Mouse (Mus musculus): ENCODE data around the gene Mtg1. TPM values are rescaled to one million over a fixed set of nuclear protein-coding genes. Genes with fewer than 3 reads are reported as not detected.

Gene Mtg1
- total RNA-seq, 2 experiments from 2014 or later = 26.5 to 33.2 TPM

GRCm38 (mm10) chr7:140135106-140135770 is 2.1 kb upstream of the Mtg1 start:
- intact Hi-C loops (cut with DNase I) = no loop called here
- no peak for TF ChIP-seq CTCF (IDR thresholded peaks at IDR 0.05)
- Histone ChIP-seq H3K4me3 (no peak overlapping the region), H3K27ac (no peak overlapping the region)
- no peak for DNase-seq

GRCm38 (mm10) chr7:140138021-140138310 is 602 bp downstream of the Mtg1 start:
- Histone ChIP-seq H3K27ac (peak overlapping the region; percentile 98), H3K4me3 (peak overlapping the region; percentile 97)
- TF ChIP-seq CTCF (IDR thresholded peaks at IDR 0.05) = no peak
- intact Hi-C loops (cut with DNase I) = no loop called here
- DNase-seq = no peak

DNA sequence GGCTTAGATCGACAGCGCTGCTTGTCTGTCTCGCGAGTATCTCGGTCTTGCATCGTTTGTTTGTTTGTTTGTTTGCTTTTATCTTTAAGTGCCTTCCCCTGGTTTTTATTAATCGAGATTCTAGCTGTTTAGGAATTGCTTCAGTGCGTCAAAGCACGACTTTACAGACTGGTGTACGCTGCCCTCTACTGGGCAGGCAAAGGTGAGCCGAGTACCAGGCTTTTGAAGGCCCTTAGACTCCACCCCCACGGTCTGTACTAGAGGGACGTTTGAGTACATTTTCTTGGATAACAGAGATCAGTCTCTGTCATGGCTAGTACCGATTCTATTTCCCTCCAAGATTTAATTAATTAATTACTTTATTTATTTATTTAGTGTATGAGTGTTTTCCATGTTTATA is 4.0 kb downstream of the Mtg1 start:
- Histone ChIP-seq H3K4me3 (no peak overlapping the region), H3K27ac (no peak overlapping the region)
- DNase-seq = peak; percentile 77
- intact Hi-C loops (cut with DNase I) = loop anchor here (1.0 to 10.0 kb wide), 2 partner anchors 63 to 167 kb away; partner anchors contain the start of gene 6430531B16Rik
- TF ChIP-seq CTCF (IDR thresholded peaks at IDR 0.05) = peak; percentile 95

DNA sequence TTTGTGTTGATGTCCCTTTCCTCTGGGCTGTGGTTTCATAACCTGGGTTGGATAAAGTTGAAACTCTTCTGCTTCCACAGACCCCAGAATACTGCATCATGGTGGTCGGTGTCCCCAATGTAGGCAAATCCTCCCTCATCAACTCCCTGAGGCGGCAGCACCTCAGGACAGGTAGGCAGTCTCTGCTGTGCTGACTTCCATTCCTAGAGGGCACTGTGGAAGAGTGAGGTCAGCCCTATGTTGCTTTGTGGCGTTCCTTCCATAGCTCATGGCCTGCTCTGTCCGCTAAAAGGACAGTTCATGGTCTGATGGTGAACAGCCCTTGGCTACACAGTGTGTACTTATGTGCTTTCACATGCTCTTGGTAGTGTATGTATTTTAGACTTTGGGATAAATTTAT is 7.2 kb downstream of the Mtg1 start:
- peak; percentile 47 for TF ChIP-seq CTCF (IDR thresholded peaks at IDR 0.05)
- H3K4me3 ChIP-seq = no peak overlapping the region
- no peak for DNase-seq
- H3K27ac ChIP-seq = no peak overlapping the region
- intact Hi-C loops (cut with DNase I) = loop anchor here (10.0 kb wide), 1 partner anchor 170 kb away; the partner anchor contains the start of gene 6430531B16Rik

GRCm38 (mm10) chr7:140153383-140153782 is 16.0 kb downstream of the Mtg1 start:
- intact Hi-C loops (cut with DNase I) = no loop called here
- Histone ChIP-seq H3K27ac (no peak overlapping the region), H3K4me3 (peak overlapping the region; percentile 53)
- TF ChIP-seq CTCF (IDR thresholded peaks at IDR 0.05) = no peak
- DNase-seq = peak; percentile 41

- intact Hi-C loops (cut with DNase I) = no loop called here
- DNase-seq = no peak
- H3K4me3 ChIP-seq = peak overlapping the region; percentile 53
- no peak for TF ChIP-seq CTCF (IDR thresholded peaks at IDR 0.05)
- no peak overlapping the region for H3K27ac ChIP-seq
Observed at GRCm38 (mm10) chr7:140153829-140154217, 16.5 kb downstream of the Mtg1 start.

DNA sequence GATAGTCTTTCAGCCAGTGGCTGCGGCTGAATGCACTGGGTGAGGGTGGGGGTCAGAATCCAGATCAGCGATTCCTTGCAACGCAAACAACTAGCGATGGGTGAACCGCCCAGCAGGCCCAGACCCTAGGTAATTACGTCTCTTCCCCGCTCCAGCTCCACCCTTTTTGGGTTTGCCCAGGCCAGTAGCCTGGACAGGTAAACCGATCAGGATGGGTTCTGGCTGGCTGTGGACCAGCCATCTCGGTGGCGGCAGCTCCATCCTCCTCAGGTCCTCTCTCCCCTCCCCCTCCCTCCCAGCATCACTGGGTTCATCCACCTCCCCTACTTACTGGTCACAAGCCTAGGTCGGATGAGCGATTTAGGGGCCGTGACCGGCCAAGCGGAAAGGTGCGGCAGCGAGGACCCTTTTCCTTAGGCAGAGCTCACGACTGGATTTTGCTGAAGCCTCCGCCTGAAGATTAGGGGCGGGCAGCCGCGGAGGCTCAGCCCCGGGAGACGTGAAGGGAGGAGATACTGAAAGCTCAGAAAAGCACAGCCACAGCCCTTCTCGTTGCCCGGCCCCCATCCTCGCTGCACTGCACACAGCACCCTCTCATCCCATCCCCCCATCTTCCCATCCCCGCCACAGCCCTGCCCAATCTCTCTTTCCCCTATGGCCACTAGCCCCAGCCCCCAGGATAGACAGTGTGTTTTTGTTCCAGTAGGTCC is 17.0 kb downstream of the Mtg1 start, which contains the start of gene Sprn:
Sprn (minus strand) TSS at position 660 of the 710 bp plus-strand sequence.
- TF ChIP-seq CTCF (IDR thresholded peaks at IDR 0.05) = no peak
- Histone ChIP-seq H3K4me3 (peak within 1 kb of the TSS; percentile 53), H3K27ac (no peak within 1 kb of the TSS)
- intact Hi-C loops (cut with DNase I) = no loop called here
- DNase-seq = no peak

DNA sequence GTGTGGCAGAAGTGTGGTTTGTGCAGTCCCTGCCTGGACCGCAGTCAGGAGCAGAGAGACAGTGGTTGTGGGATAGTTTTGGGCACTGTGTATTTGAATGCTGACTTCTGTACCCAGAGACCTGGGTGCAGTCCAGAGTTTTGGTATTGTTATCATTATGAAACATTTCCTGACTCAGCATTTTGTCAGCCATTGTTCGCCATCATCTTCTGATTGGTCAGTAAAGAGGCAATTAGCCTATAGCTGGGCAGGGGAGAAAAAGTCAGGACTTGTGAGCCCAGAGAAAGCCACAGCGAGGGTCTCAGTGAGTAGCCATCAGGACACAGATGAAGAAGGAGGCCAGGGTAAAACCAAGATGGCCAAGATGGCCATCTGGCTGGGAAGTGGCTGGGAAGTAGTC is 23.0 kb downstream of the Mtg1 start:
- Histone ChIP-seq H3K4me3 (no peak overlapping the region), H3K27ac (no peak overlapping the region)
- intact Hi-C loops (cut with DNase I) = no loop called here
- DNase-seq = no peak
- TF ChIP-seq CTCF (IDR thresholded peaks at IDR 0.05) = no peak

GRCm38 (mm10) chr7:140164664-140165063 is 27.3 kb downstream of the Mtg1 start, which contains the start of gene Olfr522:
Gene Olfr522, minus strand, starts transcription at chr7:140164764.
- no peak for TF ChIP-seq CTCF (IDR thresholded peaks at IDR 0.05)
- H3K4me3 ChIP-seq = no peak within 1 kb of the TSS
- DNase-seq = no peak
- intact Hi-C loops (cut with DNase I) = no loop called here
- no peak within 1 kb of the TSS for H3K27ac ChIP-seq

- TF ChIP-seq CTCF (IDR thresholded peaks at IDR 0.05) = no peak
- no peak for DNase-seq
- Histone ChIP-seq H3K27ac (no peak overlapping the region), H3K4me3 (no peak overlapping the region)
- intact Hi-C loops (cut with DNase I) = no loop called here
Observed at GRCm38 (mm10) chr7:140167950-140168349, 30.6 kb downstream of the Mtg1 start.

GRCm38 (mm10) chr7:140169386-140169785 is 32.0 kb downstream of the Mtg1 start:
- H3K4me3 ChIP-seq = no peak overlapping the region
- DNase-seq = no peak
- no peak for TF ChIP-seq CTCF (IDR thresholded peaks at IDR 0.05)
- no peak overlapping the region for H3K27ac ChIP-seq
- intact Hi-C loops (cut with DNase I) = no loop called here

DNA sequence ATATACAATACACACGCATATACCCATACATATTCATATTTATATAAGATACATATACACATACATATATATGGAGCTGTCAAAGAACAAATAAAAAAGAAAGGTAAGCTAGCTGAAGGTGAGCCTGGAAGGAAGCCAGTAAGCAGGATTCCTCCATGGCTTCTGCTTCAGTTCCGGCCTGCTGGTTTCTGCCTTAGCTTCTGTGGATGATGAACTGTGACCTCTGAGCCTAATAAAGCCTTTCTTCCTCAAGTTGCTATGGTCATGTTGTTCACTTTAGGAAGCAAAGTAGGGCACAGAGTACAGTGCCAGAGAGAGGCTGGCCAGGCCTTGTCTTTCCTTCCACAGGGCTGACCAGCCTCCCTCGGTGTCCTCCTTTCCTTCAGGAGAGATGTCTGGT is 33.5 kb downstream of the Mtg1 start:
- no peak overlapping the region for H3K4me3 ChIP-seq
- no peak overlapping the region for H3K27ac ChIP-seq
- intact Hi-C loops (cut with DNase I) = no loop called here
- DNase-seq = no peak
- no peak for TF ChIP-seq CTCF (IDR thresholded peaks at IDR 0.05)

GRCm38 (mm10) chr7:140172936-140173335 is 35.6 kb downstream of the Mtg1 start, which contains the start of gene Olfr523:
Gene Olfr523, plus strand, starts transcription at chr7:140173217.
- no peak for DNase-seq
- no peak for TF ChIP-seq CTCF (IDR thresholded peaks at IDR 0.05)
- intact Hi-C loops (cut with DNase I) = no loop called here
- Histone ChIP-seq H3K27ac (no peak within 1 kb of the TSS), H3K4me3 (no peak within 1 kb of the TSS)

Measured in gastrocnemius, adult 2 months (tissue).